In the genomic region with DNA sequence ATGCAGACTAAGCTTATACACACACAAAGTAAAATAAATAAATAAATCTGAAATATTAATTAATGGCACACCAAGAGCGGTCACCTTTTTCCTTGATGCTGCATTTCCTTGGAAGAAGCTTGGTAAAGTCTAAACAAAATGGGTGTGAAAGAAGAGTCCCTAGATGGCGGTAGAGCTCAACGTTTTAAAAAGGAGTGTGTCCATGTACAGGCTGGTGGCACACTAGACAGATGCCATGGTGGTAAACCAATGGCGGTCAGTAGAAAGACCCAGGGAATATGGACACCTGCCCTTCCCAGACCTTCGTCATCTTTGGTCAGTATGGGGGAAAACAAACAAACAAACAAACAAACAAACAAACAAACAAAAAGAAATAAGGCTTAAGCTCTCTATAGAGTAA, we compare ENCODE assay signal across 8 mouse cellular contexts.
DNase-seq lines count a peak whose midpoint lies in the region; ATAC-seq and TF ChIP-seq lines count a peak whose summit lies in the region.
"Had no signal": no experiment of that assay in that cellular context is flagged by ENCODE, and none has a peak within 500 bp of the region (broad histone marks: within the 10 kb centered on the region; RNA-seq: fewer than 3 reads in every experiment).

No protein-coding gene starts in this region.

- H3K4me1 ChIP-seq in liver, embryonic 14.5 days (replicated peaks; ENCODE audit: control insufficient read depth in 2 of 2, insufficient read depth in 2 of 2, low read length in 1 of 2): no peaks in the 10 kb centered on the region
- no peaks in the 10 kb centered on the region for H3K4me1 ChIP-seq in forebrain, embryonic 14.5 days (ENCODE audit: control insufficient read depth, insufficient read depth, low read length)
- no peaks in the 10 kb centered on the region for H3K4me1 ChIP-seq in neural tube, embryonic 13.5 days (replicated peaks)
- H3K4me1 ChIP-seq: embryonic facial prominence, embryonic 15.5 days had no signal

- no peak overlapping the region for H3K4me2 ChIP-seq in liver, embryonic 14.5 days (ENCODE audit: low read depth)
- H3K4me2 ChIP-seq in forebrain, embryonic 14.5 days (ENCODE audit: low read length): no peak overlapping the region
- no peak overlapping the region for H3K4me2 ChIP-seq in neural tube, embryonic 13.5 days
- H3K4me2 ChIP-seq: embryonic facial prominence, embryonic 15.5 days had no signal

- H3K36me3 ChIP-seq in liver, embryonic 14.5 days (replicated peaks; ENCODE audit: control insufficient read depth, insufficient read depth, low read depth): no peaks in the 10 kb centered on the region
- no peaks in the 10 kb centered on the region for H3K36me3 ChIP-seq in forebrain, embryonic 14.5 days (ENCODE audit: control insufficient read depth, insufficient read depth, low read length)
- H3K36me3 ChIP-seq in neural tube, embryonic 13.5 days: no peaks in the 10 kb centered on the region

- H3K27ac ChIP-seq in liver, embryonic 14.5 days: no peak overlapping the region
- H3K27ac ChIP-seq in forebrain, embryonic 14.5 days (ENCODE audit: low read depth, low read length): no peak overlapping the region
- H3K27ac ChIP-seq in neural tube, embryonic 13.5 days (replicated peaks): no peak overlapping the region
- H3K27ac ChIP-seq: embryonic facial prominence, embryonic 15.5 days had no signal

- TF ChIP-seq EP300 in liver, embryonic 14.5 days (IDR thresholded peaks at IDR 0.05; ENCODE audit: low read depth): no peak

- TF ChIP-seq CTCF in liver, embryonic 14.5 days (IDR thresholded peaks at IDR 0.05; ENCODE audit: low read depth): peak; percentile 24; the same call in 1 of the 2 replicates

- WGBS in liver, embryonic 14.5 days (ENCODE audit: insufficient replicate concordance): 40% methylated on average over 5 of the region's 5 CpGs
- 39% methylated on average over 5 of the region's 5 CpGs for WGBS in forebrain, embryonic 14.5 days
- 44% methylated on average over 5 of the region's 5 CpGs for WGBS in neural tube, embryonic 13.5 days

- H3K4me3 ChIP-seq in liver, embryonic 14.5 days (ENCODE audit: insufficient read depth in 1 of 2, low read depth in 2 of 2, low read length in 2 of 2): no peak overlapping the region
- no peak overlapping the region for H3K4me3 ChIP-seq in forebrain, embryonic 14.5 days (ENCODE audit: low read depth, low read length)
- H3K4me3 ChIP-seq in neural tube, embryonic 13.5 days: no peak overlapping the region
- H3K4me3 ChIP-seq: embryonic facial prominence, embryonic 15.5 days had no signal

- ATAC-seq in liver, embryonic 14.5 days (ENCODE audit: insufficient read depth): no peak
- ATAC-seq in forebrain, embryonic 14.5 days: peak; percentile 68; the same call in 1 of the 2 replicates
- ATAC-seq in neural tube, embryonic 13.5 days (ENCODE audit: low read depth): peak; percentile 56; the same call in 1 of the 2 replicates

- no peaks in the 10 kb centered on the region for H3K9me3 ChIP-seq in liver, embryonic 14.5 days (ENCODE audit: control insufficient read depth, low read length)
- H3K9me3 ChIP-seq in forebrain, embryonic 14.5 days (replicated peaks; ENCODE audit: control insufficient read depth, low read length): no peaks in the 10 kb centered on the region
- H3K9me3 ChIP-seq in neural tube, embryonic 13.5 days: no peaks in the 10 kb centered on the region
- H3K9me3 ChIP-seq: embryonic facial prominence, embryonic 15.5 days had no signal

- no peaks in the 10 kb centered on the region for H3K27me3 ChIP-seq in liver, embryonic 14.5 days (ENCODE audit: control insufficient read depth, insufficient read depth, low read length)
- no peaks in the 10 kb centered on the region for H3K27me3 ChIP-seq in forebrain, embryonic 14.5 days (replicated peaks; ENCODE audit: control insufficient read depth, insufficient read depth, low read length)
- H3K27me3 ChIP-seq in neural tube, embryonic 13.5 days: no peaks in the 10 kb centered on the region
- H3K27me3 ChIP-seq: embryonic facial prominence, embryonic 15.5 days had no signal

- DNase-seq in liver, embryonic 14.5 days (ENCODE audit: low read depth in 3 of 3, low spot score in 3 of 3): no peak
- no peak for DNase-seq in liver
- peak; percentile 32 to 51 for DNase-seq in adrenal gland, postnatal 36 days
- DNase-seq in forebrain, embryonic 14.5 days (ENCODE audit: low spot score): peak; percentile 69
- DNase-seq in layer of hippocampus, postnatal 10 days (ENCODE audit: low spot score in 2 of 2): peak; percentile 25 to 51
- DNase-seq in MN1 (ENCODE audit: low spot score): no peak

- no peak overlapping the region for H3K9ac ChIP-seq in liver, embryonic 14.5 days (replicated peaks)
- no peak overlapping the region for H3K9ac ChIP-seq in forebrain, embryonic 14.5 days (ENCODE audit: low read length)
- no peak overlapping the region for H3K9ac ChIP-seq in neural tube, embryonic 13.5 days
- H3K9ac ChIP-seq: embryonic facial prominence, embryonic 15.5 days had no signal

Comparison
In these comparisons a context has a peak if more than half of its experiments do, and no peak if none do; other contexts are left out.
1. DNase-seq: peak in adrenal gland, postnatal 36 days (2 of 2), forebrain, embryonic 14.5 days (single experiment) and layer of hippocampus, postnatal 10 days (2 of 2); none in liver, embryonic 14.5 days (0 of 3), liver (single experiment) and MN1 (single experiment).